Mouse (Mus musculus) ovary, adult 18-20 months (tissue): ENCODE measurements around the gene Sucla2.
A peak's percentile ranks its signal among the peaks of the same experiment; 100 is the strongest.

ENCODE experiments used
- DNase-seq: peaks from one replicate; pipeline ENCODE4 v3.0.0; 2022; ENCODE audit warnings: low spot score, mixed read lengths

The Sucla2 gene

DNA sequence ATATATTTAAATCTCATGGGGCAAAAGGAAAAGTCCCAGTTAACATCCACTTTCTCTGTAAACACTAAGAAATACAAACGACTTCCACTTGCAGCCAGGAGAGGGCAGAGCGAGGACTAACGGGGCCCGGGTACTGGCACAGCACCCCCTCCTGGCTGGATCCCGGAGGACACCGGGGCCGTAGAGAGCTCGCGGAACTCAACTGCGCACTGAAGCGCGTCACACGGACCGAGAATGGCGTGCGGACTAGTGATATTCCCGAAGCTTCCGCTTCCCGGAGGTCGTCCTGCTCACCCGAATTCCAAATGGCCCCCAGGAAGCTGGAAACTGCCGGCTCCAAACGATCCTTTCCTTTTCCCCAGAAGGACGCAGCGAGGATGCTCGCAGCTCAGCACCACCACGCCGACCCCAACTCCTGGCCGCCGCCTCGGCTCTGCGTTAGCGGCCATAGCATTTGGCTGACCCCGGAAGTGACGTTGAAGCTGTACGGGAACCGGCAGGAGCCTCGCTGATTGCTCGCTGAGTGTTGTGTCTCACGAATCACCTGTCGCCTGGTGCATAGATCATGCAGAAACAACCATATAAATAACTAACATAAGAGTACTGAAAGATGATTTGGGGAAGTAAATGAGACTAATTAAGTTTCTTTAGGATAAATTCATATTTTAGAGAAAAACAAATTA lies at the start of gene Sucla2:
Gene Sucla2, plus strand, starts transcription at position 554 of the 683 bp plus-strand sequence.
- DNase-seq: peak; percentile 86

DNA sequence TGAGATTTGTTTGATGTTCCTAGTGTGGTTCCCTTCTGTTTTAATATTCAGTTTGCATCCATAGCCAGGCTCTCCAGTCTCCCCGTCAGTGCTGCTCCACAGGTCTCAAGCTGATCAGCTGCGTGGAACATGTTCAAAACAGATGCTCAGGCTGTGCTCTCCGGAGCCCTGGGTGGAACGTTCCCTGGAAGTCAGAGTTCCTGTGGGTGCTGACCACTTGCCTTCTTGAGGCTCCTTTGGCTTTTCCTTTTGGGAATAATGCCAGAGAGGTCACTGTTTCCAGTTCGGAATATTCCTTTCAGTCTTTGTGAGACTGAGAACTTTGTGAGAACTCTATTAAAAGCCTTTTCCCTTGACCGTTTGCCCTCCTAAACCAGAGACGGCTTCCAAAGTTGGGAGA lies 49.6 kb upstream of the Sucla2 start:
- DNase-seq: no peak

DNA sequence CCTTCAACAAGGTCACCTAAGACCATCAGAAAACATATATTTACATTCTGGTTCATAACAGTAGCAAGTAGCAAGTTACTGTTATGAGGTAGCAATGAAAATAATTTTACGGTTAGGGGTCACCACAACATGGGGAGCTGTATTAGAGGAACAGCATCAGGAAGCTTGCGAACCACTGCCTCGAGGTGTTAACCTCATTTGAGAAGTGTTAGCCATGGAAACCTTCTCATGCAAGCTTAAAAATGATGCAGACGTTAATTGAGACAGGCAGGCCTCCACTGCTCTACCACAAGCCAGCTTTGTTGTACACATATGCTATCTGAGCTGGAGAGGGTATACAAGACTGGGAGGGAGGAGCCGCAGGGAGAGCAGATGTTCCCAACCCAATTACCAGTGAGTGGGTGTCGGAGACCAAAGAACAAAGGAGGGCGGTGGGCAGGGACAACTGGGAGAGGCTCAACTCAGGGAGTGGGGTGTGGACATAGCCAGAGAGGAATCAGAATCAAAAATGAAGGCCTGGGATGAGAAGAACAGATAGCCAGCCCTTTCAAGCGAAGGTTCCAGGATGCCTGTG lies 48.7 kb upstream of the Sucla2 start:
- no peak for DNase-seq

DNA sequence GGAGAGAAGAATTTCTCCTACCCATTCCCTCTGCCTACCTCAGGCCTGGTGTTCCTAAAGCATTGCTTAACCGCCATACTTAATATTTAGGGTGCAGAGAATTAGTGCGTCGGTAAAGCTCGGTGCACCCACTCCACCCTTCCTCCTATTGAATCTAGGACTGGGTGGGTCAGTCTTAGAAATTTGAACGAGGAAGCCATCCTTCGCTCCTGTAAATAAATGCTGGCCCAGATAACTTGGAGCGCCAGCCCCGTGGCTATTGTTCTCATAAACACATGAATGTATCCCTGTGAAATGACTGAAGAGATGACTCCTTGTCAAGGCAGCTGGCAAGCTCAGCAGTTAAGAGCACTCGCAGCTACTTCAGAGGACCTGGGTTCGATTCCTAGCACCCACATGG lies 48.0 kb upstream of the Sucla2 start:
- DNase-seq: no peak

DNA sequence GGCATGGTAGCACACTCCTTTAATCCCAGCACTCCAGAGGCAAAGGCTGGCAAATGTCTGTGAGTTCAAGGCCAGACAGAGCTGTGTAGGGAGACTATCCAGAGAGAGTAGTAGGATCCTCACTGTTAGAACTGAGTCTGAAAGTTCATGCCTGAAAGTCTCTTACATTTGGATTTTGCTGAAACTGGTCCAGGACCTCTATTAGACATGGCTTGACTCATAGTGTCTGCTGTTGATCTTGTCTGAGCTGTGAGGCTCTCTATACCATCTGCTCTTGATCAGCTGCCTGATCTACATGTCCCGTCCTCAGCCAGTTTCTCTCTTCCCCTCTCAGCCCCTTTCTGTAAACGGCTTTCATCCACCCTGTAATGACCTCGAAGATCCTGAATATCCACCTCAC lies 46.8 kb upstream of the Sucla2 start:
- no peak for DNase-seq

DNA sequence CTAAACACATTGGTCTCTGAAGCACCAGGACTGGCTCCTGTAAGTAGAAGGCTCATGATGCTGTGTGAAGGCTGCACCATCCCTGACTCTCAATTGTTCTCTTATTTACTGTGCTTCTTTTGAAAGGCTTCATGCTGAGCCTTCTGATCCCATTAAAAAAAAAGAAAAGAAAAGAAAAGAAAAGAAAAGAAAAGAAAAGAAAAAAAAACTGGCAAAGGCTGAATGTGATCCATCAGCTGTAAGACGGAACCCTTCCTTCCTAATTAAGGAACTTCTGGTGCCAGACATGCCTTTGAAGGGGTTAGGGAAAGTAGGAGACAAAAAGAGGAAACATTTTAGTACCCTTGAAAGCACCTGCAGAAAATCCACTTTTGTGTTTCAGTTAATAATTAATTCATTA lies 45.3 kb upstream of the Sucla2 start:
- DNase-seq: no peak

DNA sequence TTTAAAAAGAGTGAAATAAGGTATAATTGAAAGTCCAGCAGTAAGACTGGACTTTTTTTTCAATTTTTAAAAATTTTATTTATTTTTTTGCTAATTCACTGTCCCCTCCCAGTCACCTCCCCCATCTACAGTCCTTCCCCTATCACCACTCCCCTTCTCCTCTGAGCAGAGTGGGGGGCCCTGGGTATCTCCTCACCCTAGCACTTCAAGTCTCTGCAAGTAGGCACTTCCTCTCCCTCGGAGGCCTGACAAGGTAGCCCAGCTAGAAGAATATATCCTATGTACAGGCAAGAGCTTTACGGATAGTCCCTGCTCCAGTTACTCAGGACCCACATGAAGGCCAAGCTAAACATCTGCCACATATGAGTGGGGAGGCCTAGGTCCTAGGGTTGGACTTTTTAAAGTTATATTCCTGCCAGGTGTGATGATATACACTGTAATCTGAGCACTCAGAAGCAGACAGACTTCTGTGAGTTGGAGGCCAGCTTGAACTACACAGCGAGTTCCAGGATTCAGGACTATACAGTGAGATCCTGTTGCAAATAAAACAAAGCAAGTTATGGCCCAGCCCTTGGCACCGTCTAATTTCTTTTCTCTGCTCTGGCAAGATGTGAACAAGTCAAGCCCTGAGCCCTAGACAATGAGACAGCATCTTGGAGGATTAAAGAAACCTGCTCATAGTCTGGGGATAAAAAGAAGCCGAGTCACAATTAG lies 41.4 kb upstream of the Sucla2 start:
- no peak for DNase-seq

DNA sequence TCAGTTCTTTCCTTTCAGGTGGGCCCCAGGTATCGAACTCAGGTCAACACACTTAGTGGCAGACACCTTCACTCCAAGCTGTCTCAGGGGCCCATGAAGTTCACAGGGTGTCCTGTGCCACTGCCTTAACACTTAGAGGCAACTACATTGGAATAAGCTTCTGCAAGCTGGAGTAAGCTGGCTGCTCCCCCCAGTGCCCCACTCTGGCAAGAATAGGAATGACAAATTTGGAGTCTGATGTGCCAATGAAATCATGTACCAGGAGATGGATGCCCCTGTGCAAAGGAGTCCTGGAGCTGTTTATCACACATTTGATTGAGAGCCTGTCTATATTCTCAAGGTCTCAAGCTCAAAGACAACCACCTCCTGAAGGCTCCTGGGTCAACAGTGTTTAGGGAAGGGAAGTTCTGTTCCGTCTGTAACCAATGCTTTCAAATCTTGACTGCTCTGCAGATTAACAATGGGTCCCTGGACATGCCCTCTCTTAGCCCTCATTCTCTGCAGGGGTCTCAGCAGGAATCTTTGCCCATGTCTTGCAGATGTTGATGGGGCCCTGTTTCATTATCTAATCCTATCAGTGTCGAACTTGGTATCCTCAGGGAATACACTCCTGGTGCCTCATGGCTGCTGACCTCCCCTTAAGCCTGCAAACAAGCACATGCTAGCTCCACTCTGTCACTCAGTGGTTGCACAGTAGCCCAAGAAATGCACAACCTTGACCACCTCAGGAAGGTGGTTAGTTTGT lies 40.6 kb upstream of the Sucla2 start:
- no peak for DNase-seq

DNA sequence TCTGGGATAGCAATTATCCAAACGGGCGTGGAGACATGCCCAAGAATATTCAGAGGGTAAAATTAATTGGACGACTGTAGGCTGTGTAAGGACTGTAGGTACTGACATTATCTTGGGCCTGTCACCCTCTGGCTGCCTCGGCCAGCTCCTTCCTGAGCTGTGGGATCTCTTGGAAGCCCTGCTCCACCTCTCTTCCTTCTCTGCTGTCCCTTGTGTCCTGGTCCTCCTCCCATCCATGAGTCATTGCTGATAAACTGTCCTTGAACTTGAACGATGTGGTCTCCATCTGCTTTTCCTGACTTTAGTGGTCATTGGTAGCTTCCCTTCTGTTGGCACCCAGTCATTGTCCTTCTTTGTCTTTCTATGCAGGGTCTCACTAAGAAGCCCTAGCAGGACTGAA lies 38.5 kb upstream of the Sucla2 start:
- no peak for DNase-seq

DNA sequence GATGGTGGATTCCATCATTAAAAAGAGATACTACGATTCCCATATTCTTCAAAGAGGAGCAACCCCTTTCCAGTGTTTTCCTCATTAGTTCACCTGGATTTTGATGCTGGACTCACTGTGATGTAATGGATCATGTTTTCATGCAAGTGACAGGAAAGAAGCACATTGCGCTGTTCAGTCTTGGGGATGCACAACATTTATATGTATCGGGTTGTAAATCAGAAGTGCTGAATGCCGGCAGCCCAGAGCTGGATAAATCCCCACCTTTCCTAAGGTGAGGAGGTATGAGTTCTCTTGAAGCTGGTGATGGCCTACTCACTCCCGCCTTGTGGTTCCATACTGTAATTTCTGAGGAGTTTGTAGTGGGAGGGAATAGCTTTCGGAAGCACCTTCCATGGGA lies 31.8 kb upstream of the Sucla2 start:
- DNase-seq: no peak

DNA sequence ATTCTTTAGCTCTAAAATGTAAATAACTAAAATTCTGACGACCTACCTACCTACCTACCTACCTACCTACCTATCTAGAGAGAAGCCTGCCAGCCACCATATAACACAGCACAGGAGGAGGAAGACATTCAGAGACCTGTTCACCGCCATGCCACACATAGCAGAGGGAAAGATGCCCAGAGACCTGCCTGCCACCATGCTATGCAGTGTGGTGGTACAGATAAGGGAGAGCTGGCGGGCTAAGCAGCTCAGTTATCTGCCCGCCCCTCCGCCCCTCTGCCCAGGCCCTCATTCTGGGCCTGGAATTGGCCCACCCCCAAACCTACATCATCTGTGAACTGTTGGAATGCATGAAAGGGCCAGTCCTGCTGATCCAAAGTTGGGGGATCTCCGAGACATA lies 31.0 kb upstream of the Sucla2 start:
- no peak for DNase-seq

DNA sequence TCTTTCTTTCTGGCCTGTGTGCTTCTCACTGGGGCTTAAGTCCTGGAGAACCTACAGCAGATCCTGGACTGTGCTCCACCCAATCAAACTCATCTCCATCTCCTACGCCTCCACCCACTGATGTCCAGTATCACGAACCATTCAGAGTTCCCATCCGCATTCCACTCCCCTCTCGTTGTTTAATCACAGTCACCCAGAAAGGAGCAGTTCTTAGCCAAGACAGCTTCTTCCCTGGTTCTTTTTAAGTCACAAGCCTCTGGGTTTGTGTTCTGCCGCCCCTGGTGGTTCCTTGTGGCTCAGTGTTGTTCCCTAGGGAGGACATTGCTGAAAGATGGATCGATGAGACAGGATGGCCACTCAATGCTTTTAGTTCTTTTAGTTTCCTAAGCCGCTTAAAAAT lies 29.4 kb upstream of the Sucla2 start:
- DNase-seq: no peak

DNA sequence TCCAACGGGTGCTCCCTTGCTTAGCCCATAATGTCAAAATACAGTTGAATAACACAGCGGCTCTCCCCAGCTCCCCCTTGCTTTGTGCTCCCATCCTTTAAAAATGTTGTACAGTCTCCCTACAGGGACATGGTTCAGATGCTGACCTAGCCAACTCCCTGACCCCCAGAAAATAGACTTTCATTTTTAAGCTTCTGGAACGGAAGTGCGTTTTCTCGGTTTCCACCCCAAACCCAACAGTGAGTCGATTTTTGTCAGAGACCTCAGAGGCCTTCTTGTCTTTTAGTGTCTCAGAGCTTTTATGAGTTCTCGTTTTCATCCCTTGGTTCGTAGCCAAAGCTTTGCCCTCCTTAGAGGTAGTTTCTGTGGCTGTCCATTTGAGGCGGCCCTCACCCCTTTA lies 23.8 kb upstream of the Sucla2 start:
- DNase-seq: no peak

DNA sequence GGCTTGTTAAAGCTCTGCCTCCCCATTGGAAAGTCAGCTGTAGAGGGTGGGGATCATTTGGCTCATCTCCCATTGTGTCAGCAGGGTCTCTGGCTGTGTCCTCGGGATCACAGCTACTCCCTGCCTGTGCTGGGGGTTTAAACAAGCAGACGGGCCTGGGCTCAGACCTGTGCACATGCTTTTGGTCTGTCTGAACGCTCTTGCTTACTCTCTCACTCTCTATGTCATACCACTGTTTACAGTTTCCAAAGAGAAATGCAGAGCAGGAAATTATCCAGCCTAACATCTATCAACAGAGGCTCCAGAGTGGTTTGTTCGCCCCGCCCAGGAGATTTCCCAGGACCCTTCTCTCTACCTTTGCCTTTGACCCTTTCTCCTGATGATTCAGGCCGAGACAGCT lies 23.4 kb upstream of the Sucla2 start:
- no peak for DNase-seq

DNA sequence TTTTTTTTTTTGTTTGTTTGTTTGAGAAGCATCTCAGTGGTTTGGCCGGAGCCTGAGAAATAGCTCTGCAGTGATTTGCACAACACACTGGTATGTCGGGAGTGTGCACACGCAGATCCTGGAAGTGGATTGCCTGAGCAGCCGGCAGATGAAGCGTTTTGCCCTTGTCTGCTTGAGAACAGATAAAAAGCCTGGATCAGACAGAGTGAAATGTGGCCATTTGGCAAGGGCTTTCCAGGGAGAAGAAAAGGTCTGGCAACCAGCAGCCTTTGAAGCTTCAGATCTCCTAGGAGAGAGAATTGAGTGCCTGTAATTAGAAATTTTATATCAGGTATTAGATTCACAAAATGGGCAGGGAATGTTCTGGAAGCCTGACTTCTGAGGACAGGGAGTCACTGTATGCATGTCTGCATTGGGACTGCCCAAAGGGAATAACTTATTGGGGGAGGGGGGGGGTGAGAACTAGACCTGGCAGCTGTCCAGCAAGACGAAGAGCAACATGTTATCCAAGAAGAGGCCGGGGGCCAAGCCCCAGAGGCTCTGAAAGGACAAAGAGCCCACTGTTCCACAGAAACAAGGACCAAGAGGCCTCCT lies 22.4 kb upstream of the Sucla2 start:
- DNase-seq: peak; percentile 61

DNA sequence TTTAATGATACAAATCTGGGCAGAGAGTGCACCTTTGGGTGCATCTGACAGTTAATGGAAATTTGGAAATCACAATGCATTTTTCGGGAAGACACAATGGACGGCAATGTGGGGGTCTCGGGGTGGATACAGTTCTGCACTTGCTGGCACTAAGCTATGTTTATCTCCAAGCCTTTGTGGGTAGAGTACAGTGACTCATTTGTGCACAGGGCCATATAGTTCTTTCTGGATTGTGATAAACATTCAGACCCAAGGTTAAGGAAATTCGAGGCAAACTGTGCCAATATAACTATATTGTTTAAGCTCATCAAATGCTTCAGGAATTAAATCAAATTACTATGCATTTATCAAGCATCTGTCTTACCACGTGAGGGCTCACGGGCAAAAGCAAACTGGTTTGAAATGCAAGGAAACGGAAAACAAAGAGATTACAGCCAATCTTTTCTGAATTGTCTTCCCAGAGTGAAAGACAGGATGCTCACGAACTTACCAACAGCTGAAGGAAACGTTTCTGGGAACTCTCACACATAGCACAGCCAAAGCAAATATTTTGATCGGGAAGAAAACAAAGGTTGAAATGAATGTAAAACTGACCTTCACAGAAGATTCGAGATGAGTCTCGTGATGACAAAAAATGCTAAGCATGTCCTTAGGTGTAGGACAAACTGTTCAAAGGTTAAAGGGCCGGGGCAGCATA lies 21.7 kb upstream of the Sucla2 start:
- DNase-seq: no peak

DNA sequence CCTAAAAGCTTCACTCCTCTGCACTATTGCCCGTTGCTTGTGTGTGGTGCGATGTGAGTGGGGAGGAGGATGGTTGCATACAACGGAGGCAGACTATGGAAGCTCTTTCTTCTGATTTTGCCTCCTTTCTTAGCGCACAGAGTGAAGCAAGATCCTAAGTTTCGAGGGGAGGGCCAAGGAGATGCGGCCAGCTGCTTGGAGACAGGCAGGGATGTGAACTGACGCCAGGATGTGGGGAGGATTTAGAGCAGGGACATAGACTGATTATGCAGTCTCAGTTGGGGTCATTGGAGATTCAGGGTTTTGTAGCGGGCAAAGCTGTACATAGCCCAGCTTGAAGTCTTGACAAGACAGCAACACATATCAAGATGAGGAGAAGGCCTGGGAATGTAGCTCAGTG lies 18.8 kb upstream of the Sucla2 start:
- DNase-seq: no peak

DNA sequence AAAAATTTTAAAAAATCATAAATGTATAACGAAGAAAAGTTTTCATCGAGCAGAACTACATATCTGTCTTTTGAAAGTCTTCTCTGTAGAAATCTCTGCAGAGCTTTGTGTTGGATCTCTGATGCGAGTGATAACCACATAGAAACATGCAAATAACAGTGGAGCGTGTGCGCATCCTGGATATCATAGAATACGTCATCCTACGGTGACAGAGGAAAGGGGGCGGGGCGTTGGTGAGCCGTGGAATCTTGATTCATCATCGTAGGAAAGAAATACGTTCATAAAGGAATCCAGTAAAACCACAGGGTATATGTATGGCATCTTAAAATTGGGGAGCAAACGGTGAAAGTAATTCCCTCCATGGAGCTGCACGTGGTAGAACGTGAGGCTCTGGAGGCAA lies 17.9 kb upstream of the Sucla2 start:
- no peak for DNase-seq

DNA sequence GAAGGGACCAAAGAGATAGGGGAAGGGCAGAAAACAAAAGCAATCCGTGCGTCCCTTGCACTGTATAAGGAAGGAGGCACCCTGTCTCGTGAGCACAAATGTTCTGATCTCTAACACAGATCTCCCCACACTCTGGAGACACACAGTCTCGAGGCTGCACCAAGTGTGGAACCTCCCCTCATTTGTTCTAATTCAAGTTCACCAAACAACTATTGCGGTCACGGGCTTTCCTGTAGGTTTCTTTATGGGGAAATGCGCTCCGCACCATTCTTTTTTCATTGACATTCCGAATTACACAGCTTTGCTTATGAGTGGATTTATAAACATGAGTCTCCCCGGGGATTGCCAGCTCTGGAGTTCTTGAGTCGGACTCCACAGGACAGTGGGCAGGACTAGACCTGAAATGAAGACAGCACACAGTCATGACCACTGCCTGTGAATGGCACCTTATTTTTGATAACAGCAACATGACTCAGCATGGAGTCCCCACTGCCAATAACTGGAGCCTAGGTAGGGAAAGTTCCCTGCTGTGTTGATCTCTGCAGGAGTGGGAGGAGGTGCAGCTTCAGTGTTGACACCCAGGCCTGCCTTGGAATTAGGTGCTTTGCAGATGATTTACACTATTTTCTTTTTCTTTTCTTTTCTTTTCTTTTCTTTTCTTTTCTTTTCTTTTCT lies 17.3 kb upstream of the Sucla2 start:
- DNase-seq: no peak

DNA sequence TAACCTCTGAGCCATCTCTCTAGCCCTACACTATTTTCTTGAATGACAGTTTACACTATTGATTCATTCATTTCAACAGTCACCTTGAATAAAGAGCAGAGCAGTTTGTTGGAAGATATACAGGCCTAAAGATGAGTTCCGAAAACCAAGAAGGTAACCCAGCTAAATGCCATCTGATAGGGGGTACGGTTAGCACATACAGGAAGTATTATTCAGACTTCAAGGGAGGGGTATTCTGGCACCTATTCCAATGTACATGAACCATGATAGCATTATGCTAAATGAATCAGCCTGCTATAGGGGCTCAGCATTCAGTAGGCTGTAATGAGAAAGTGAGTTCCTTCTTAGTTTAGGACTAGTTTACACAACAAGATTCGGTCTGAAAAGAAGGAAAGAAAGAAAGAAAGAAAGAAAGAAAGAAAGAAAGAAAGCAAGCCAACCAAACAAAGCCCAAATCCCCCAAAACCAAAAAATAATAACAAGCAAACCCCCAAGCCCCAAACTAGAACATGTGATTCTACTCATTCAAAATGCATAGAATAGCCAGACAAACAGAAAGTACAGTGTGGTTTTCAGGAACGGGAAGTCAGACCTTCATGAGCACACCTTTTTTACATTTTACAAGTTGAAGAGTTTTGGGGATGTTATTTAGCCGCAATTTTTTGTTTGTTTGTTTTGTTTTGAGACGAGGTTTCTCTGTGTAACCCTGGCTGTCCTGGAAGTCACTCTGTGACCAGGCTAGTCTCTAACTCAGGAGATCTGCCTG lies 16.3 kb upstream of the Sucla2 start:
- no peak for DNase-seq
